Mouse (Mus musculus) bone marrow macrophage, adult 2 months (primary cell): ENCODE measurements at regions not wholly inside any gene's neighbourhood (a gene's known extent, or its start where the extent isn't known, plus 50 kb on each side); places are given as distances from the start of the nearest gene placed in this dataset.

ENCODE experiments used
- CTCF ChIP-seq: IDR thresholded peaks from 2 replicates; pipeline ENCODE4 v1.5.1; 2012; ENCODE audit warnings: low read depth, mild to moderate bottlenecking, low read length, moderate library complexity
- POLR2A ChIP-seq: IDR thresholded peaks from 2 replicates; pipeline ENCODE4 v1.6.1; 2012; ENCODE audit warnings: mild to moderate bottlenecking, low read depth, low read length, borderline replicate concordance

DNA sequence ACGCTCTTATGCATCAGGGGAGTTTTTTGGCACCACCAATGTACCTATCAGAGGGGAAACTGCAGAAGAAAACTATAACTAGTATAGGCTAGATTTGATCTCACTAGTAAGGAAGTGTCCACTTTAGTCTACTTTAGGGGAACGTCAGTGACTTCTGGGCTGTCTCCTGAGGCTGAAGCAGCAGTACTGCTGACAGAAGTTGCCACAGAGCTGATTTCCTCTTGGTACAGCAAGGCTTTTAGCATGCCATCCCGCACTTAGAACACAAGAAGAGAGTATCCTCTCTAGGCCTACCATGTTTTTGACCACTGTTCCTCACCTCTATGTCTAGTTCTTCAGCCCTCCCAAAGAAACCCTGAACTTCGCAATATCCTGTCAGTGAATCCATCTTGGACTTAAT is 148.2 kb downstream of the Sox4 start:
- no peak for TF ChIP-seq POLR2A
- TF ChIP-seq CTCF: no peak
